Comparison of ENCODE assay signal across 9 mouse cellular contexts in genomic region chr4:127549581-127549980, GRCm38 (mm10).
A peak's percentile ranks its signal among the peaks of the same experiment; 100 is the strongest.
DNase-seq lines count a peak whose midpoint lies in the region; ATAC-seq and TF ChIP-seq lines count a peak whose summit lies in the region.
"Had no signal": no experiment of that assay in that cellular context is flagged by ENCODE, and none has a peak within 500 bp of the region (broad histone marks: within the 10 kb centered on the region; RNA-seq: fewer than 3 reads in every experiment).

No protein-coding gene starts in this region.

- WGBS in cerebellum, adult 2 months: 19% methylated on average over 12 of the region's 12 CpGs
- WGBS in lung, embryonic 15.5 days: 22% methylated on average over 12 of the region's 12 CpGs
- 41% methylated on average over 12 of the region's 12 CpGs for WGBS in intestine, embryonic 16.5 days

- TF ChIP-seq POLR2A in cerebellum, adult 2 months (IDR thresholded peaks at IDR 0.05; ENCODE audit: borderline replicate concordance, insufficient read depth, low read length): no peak

- no peaks in the 10 kb centered on the region for H3K36me3 ChIP-seq in lung, embryonic 15.5 days
- no peaks in the 10 kb centered on the region for H3K36me3 ChIP-seq in intestine, embryonic 16.5 days (ENCODE audit: control insufficient read depth, insufficient read depth, low read length)

- no peak for ATAC-seq in lung, embryonic 15.5 days (ENCODE audit: borderline replicate concordance, extremely low read depth, low FRiP score, low TSS enrichment)
- ATAC-seq in intestine, embryonic 16.5 days: no peak
- ATAC-seq in inflammation-experienced regulatory T-cells, adult 6 months: no peak

- H3K9me3 ChIP-seq in lung, embryonic 15.5 days: no peaks in the 10 kb centered on the region
- no peaks in the 10 kb centered on the region for H3K9me3 ChIP-seq in intestine, embryonic 16.5 days (ENCODE audit: control insufficient read depth, low read length)

- H3K9ac ChIP-seq in lung, embryonic 15.5 days: no peak overlapping the region
- H3K9ac ChIP-seq in intestine, embryonic 16.5 days (ENCODE audit: low read depth, low read length): 0 out of 2 replicates have a peak overlapping the region, but pooled peaks have one; percentile 43

- no peaks in the 10 kb centered on the region for H3K4me1 ChIP-seq in cerebellum, adult 2 months (ENCODE audit: control insufficient read depth, insufficient read depth, low read length)
- H3K4me1 ChIP-seq in lung, embryonic 15.5 days: no peaks in the 10 kb centered on the region
- H3K4me1 ChIP-seq in intestine, embryonic 16.5 days (ENCODE audit: control insufficient read depth, insufficient read depth, low read length): no peaks in the 10 kb centered on the region

- DNase-seq in cerebellum, adult 2 months: peak; percentile 35 to 38
- DNase-seq in cerebellum, adult 9-10 months: no peak
- DNase-seq in lung, adult 18-20 months: no peak
- peak; percentile 27 for DNase-seq in retina, embryonic 14.5 days (ENCODE audit: low spot score)
- DNase-seq in urinary bladder, adult 18-20 months (ENCODE audit: low spot score in 2 of 2): no peak
- DNase-seq: right cerebral cortex, postnatal 25 days had no signal

- peak overlapping the region; percentile 25 for H3K4me2 ChIP-seq in lung, embryonic 15.5 days
- peak overlapping the region; percentile 37 for H3K4me2 ChIP-seq in intestine, embryonic 16.5 days (ENCODE audit: low read depth, low read length)

- H3K27me3 ChIP-seq in cerebellum, adult 2 months (ENCODE audit: control insufficient read depth, insufficient read depth, low read length): no peaks in the 10 kb centered on the region
- H3K27me3 ChIP-seq in lung, embryonic 15.5 days: no peaks in the 10 kb centered on the region
- no peaks in the 10 kb centered on the region for H3K27me3 ChIP-seq in intestine, embryonic 16.5 days (replicated peaks; ENCODE audit: control insufficient read depth, insufficient read depth, low read length)

- H3K4me3 ChIP-seq in cerebellum, adult 2 months (replicated peaks; ENCODE audit: insufficient read depth, low read depth, low read length): no peak overlapping the region
- H3K4me3 ChIP-seq in lung, embryonic 15.5 days: peak overlapping the region; percentile 1; the same call in 1 of the 2 replicates
- H3K4me3 ChIP-seq in intestine, embryonic 16.5 days (ENCODE audit: low read length): peak overlapping the region; percentile 18

- TF ChIP-seq CTCF in cerebellum, adult 2 months (IDR thresholded peaks at IDR 0.05; ENCODE audit: borderline replicate concordance, insufficient read depth, low read depth, low read length): no peak

- H3K27ac ChIP-seq in cerebellum, adult 2 months (ENCODE audit: insufficient read depth, low read length): no peak overlapping the region
- H3K27ac ChIP-seq in lung, embryonic 15.5 days: no peak overlapping the region
- H3K27ac ChIP-seq in intestine, embryonic 16.5 days (ENCODE audit: low read length): no peak overlapping the region

Comparison
In these comparisons a context has a peak if more than half of its experiments do, and no peak if none do; other contexts are left out.
1. DNase-seq: peak in cerebellum, adult 2 months (2 of 2) and retina, embryonic 14.5 days (single experiment); none in cerebellum, adult 9-10 months (single experiment), lung, adult 18-20 months (0 of 2) and urinary bladder, adult 18-20 months (0 of 2).